Mouse (Mus musculus): Measurements from ENCODE around the gene Gm20388. TPM values are rescaled to one million over a fixed set of nuclear protein-coding genes. Genes with fewer than 3 reads are reported as not detected.
"Not testable (repeated sequence)": the region's sequence is repeated elsewhere in the genome, so short reads cannot be mapped to it uniquely, and the experiment has no call there.

Gene Gm20388
- polyA plus RNA-seq, 1 experiment = not detected

- TF ChIP-seq POLR2A (IDR thresholded peaks at IDR 0.05; ENCODE audit: insufficient read depth, low read depth, low read length) (no peak), CTCF (IDR thresholded peaks at IDR 0.05; ENCODE audit: insufficient read depth, low read depth, low read length) (no peak)
- WGBS = 97% methylated on average over 7 of the region's 7 CpGs
- Histone ChIP-seq H3K4me1 (ENCODE audit: control insufficient read depth, insufficient read depth, low read length) (peaks cover 7% of the 10 kb centered on the region; the same call in 1 of the 2 replicates), H3K4me3 (ENCODE audit: insufficient read depth, low read depth, low read length) (no peak overlapping the region), H3K27ac (ENCODE audit: insufficient read depth, low read depth, low read length) (no peak overlapping the region)
These were observed 2411.5 kb downstream of the Gm20388 start for GRCm38 (mm10) chr8:122322126-122322525.

- peaks cover 7% of the 10 kb centered on the region; the same call in 1 of the 2 replicates for H3K4me1 ChIP-seq (ENCODE audit: control insufficient read depth, insufficient read depth, low read length)
- no peak overlapping the region for H3K27ac ChIP-seq (ENCODE audit: insufficient read depth, low read depth, low read length)
- no peak overlapping the region for H3K4me3 ChIP-seq (ENCODE audit: insufficient read depth, low read depth, low read length)
- TF ChIP-seq POLR2A (IDR thresholded peaks at IDR 0.05; ENCODE audit: insufficient read depth, low read depth, low read length) (no peak), CTCF (IDR thresholded peaks at IDR 0.05; ENCODE audit: insufficient read depth, low read depth, low read length) (no peak)
- 73% methylated on average over 11 of the region's 11 CpGs for WGBS
These were observed 2412.2 kb downstream of the Gm20388 start for GRCm38 (mm10) chr8:122322792-122323191.

GRCm38 (mm10) chr8:122323951-122324402 lies 2413.3 kb downstream of the Gm20388 start:
- not testable (repeated sequence) for H3K4me3 ChIP-seq (ENCODE audit: insufficient read depth, low read depth, low read length); H3K4me1 ChIP-seq (ENCODE audit: control insufficient read depth, insufficient read depth, low read length); H3K27ac ChIP-seq (ENCODE audit: insufficient read depth, low read depth, low read length)
- 20% methylated on average over 13 of the region's 13 CpGs for WGBS

- TF ChIP-seq POLR2A (IDR thresholded peaks at IDR 0.05; ENCODE audit: insufficient read depth, low read depth, low read length) (no peak), CTCF (IDR thresholded peaks at IDR 0.05; ENCODE audit: insufficient read depth, low read depth, low read length) (no peak)
- H3K4me1 ChIP-seq (ENCODE audit: control insufficient read depth, insufficient read depth, low read length) = peaks cover 7% of the 10 kb centered on the region; the same call in 1 of the 2 replicates
- H3K4me3 ChIP-seq (ENCODE audit: insufficient read depth, low read depth, low read length) = no peak overlapping the region
- H3K27ac ChIP-seq (ENCODE audit: insufficient read depth, low read depth, low read length) = no peak overlapping the region
- WGBS = 82% methylated on average over 2 of the region's 2 CpGs
These were observed 2414.6 kb downstream of the Gm20388 start for GRCm38 (mm10) chr8:122325196-122325595.

- Histone ChIP-seq H3K4me1 (ENCODE audit: control insufficient read depth, insufficient read depth, low read length) (peaks cover 2% of the 10 kb centered on the region; the same call in 1 of the 2 replicates), H3K27ac (ENCODE audit: insufficient read depth, low read depth, low read length) (no peak overlapping the region), H3K4me3 (ENCODE audit: insufficient read depth, low read depth, low read length) (no peak overlapping the region)
- no peak for TF ChIP-seq POLR2A (IDR thresholded peaks at IDR 0.05; ENCODE audit: insufficient read depth, low read depth, low read length)
- no peak for TF ChIP-seq CTCF (IDR thresholded peaks at IDR 0.05; ENCODE audit: insufficient read depth, low read depth, low read length)
- WGBS = 75% methylated on average over 14 of the region's 14 CpGs
These were observed 2415.5 kb downstream of the Gm20388 start for GRCm38 (mm10) chr8:122326114-122326542.

- Histone ChIP-seq H3K4me1 (ENCODE audit: control insufficient read depth, insufficient read depth, low read length) (no peaks in the 10 kb centered on the region; the same call in 1 of the 2 replicates), H3K4me3 (ENCODE audit: insufficient read depth, low read depth, low read length) (no peak overlapping the region), H3K27ac (ENCODE audit: insufficient read depth, low read depth, low read length) (no peak overlapping the region)
- WGBS = 80% methylated on average over 8 of the region's 8 CpGs
- TF ChIP-seq CTCF (IDR thresholded peaks at IDR 0.05; ENCODE audit: insufficient read depth, low read depth, low read length) = no peak
- no peak for TF ChIP-seq POLR2A (IDR thresholded peaks at IDR 0.05; ENCODE audit: insufficient read depth, low read depth, low read length)
These were observed 2418.4 kb downstream of the Gm20388 start for GRCm38 (mm10) chr8:122329072-122329471.

- TF ChIP-seq POLR2A (IDR thresholded peaks at IDR 0.05; ENCODE audit: insufficient read depth, low read depth, low read length) (no peak), CTCF (IDR thresholded peaks at IDR 0.05; ENCODE audit: insufficient read depth, low read depth, low read length) (no peak)
- 91% methylated on average over 22 of the region's 22 CpGs for WGBS
- Histone ChIP-seq H3K4me1 (ENCODE audit: control insufficient read depth, insufficient read depth, low read length) (no peaks in the 10 kb centered on the region), H3K4me3 (ENCODE audit: insufficient read depth, low read depth, low read length) (no peak overlapping the region), H3K27ac (ENCODE audit: insufficient read depth, low read depth, low read length) (no peak overlapping the region)
These were observed 2419.1 kb downstream of the Gm20388 start for GRCm38 (mm10) chr8:122329553-122330239.

GRCm38 (mm10) chr8:122330446-122331133 lies 2419.9 kb downstream of the Gm20388 start:
- 89% methylated on average over 12 of the region's 12 CpGs for WGBS
- Histone ChIP-seq H3K4me3 (ENCODE audit: insufficient read depth, low read depth, low read length) (no peak overlapping the region), H3K27ac (ENCODE audit: insufficient read depth, low read depth, low read length) (no peak overlapping the region), H3K4me1 (ENCODE audit: control insufficient read depth, insufficient read depth, low read length) (peaks cover 4% of the 10 kb centered on the region)
- TF ChIP-seq CTCF (IDR thresholded peaks at IDR 0.05; ENCODE audit: insufficient read depth, low read depth, low read length) = no peak
- no peak for TF ChIP-seq POLR2A (IDR thresholded peaks at IDR 0.05; ENCODE audit: insufficient read depth, low read depth, low read length)

- TF ChIP-seq POLR2A (IDR thresholded peaks at IDR 0.05; ENCODE audit: insufficient read depth, low read depth, low read length) = no peak
- TF ChIP-seq CTCF (IDR thresholded peaks at IDR 0.05; ENCODE audit: insufficient read depth, low read depth, low read length) = no peak
- whole genome bisulfite sequencing = 89% methylated on average over 3 of the region's 3 CpGs
- no peak overlapping the region for H3K27ac ChIP-seq (ENCODE audit: insufficient read depth, low read depth, low read length)
- no peak overlapping the region for H3K4me3 ChIP-seq (ENCODE audit: insufficient read depth, low read depth, low read length)
- peaks cover 9% of the 10 kb centered on the region for H3K4me1 ChIP-seq (ENCODE audit: control insufficient read depth, insufficient read depth, low read length)
These were observed 2420.5 kb downstream of the Gm20388 start for GRCm38 (mm10) chr8:122331134-122331523.

Measured in olfactory bulb, adult 2 months (tissue).